Mouse (Mus musculus) heart, postnatal 0 days (tissue): ENCODE measurements at regions not wholly inside any gene's neighbourhood (a gene's known extent, or its start where the extent isn't known, plus 50 kb on each side); places are given as distances from the start of the nearest gene placed in this dataset.

Source experiments
- CTCF ChIP-seq: IDR thresholded peaks from 2 replicates; pipeline ENCODE4 v1.5.1; 2016; ENCODE audit warnings: antibody characterized with exemption, control low read depth, low read depth
- EP300 ChIP-seq: IDR thresholded peaks from 2 replicates; pipeline ENCODE4 v1.6.1; 2016; ENCODE audit warnings: antibody characterized with exemption, low read depth

DNA sequence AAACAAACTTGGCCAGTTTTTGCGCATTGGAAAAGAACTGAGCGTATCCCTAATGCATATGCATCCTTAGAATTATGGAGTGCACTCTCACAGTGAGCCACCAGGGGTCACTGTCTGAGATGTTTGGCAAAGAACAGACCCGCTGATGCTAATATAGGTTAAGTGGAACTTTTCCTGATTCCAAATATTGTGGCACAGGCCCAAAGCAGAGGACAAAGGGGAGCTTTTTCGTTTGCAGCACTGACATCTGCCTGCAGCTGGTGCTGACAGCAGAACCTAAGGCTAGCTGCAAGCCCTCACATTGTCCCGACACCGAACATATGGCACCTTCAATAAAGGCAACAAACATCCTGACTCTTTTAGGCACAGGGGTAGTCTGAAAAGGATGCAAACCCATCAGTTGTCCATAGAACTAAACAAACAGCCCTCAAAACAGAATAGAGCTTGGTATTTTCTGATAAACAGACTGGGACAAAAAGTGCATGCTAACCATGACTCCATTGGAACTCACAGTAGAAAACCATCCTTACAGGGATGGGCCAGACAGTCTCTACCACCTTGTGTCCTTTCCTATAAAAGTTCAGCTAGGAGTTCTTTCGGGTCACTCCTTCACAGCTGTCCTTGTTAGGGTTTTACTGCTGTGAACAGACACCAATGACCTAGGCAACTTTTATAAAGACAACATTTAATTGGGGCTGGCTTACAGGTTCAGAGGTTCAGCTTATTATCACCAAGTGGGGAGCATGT is 87.1 kb upstream of the Gm34302 start:
- TF ChIP-seq CTCF: peak; percentile 84
- TF ChIP-seq EP300: no peak
